Mouse (Mus musculus): Measurements from ENCODE around the gene Ccdc88b. TPM values are rescaled to one million over a fixed set of nuclear protein-coding genes. Genes with fewer than 3 reads are reported as not detected.
"Not testable (repeated sequence)": the region's sequence is repeated elsewhere in the genome, so short reads cannot be mapped to it uniquely, and the experiment has no call there.

Gene Ccdc88b
- total RNA-seq (2014; rRNA removed) (0.57 and 3.5 TPM in 2 replicates), polyA plus RNA-seq (2015; fragmentation: Nextera tagmentation; extraction: Ambion mirVana) (0.30 and 0.67 TPM in 2 replicates)

DNA sequence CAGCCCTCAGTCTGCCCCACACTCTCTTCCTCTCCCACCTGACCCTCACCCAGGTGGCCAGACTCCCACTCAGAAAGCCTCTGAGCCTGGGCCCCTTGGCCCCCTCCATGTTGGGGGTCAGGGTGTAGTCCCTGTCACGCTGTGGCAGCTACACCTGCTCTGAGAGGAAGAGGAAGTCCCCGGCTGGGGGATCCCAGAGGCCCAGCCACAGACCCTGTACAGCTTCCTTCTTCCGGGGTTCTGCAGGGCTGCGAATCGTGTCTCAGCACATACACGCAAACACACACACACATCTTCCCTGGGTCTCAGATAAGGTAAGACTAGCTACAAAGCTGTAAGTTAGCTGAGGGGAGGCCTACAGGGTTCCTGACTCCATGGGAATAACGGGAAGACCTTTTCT is at the start of gene Ccdc88b:
Gene Ccdc88b, minus strand, starts transcription at position 181 of the 400 bp plus-strand sequence.
- TF ChIP-seq CTCF (IDR thresholded peaks at IDR 0.05; ENCODE audit: low read depth) = no peak
- no peak within 1 kb of the TSS for H3K4me2 ChIP-seq (ENCODE audit: low read depth)
- ATAC-seq = no peak
- H3K36me3 ChIP-seq (ENCODE audit: insufficient read depth) = no peaks in the 10 kb centered on the region
- no peak within 1 kb of the TSS for H3K9ac ChIP-seq
- H3K4me3 ChIP-seq (ENCODE audit: low read depth, low read length) = no peak within 1 kb of the TSS
- H3K9me3 ChIP-seq (ENCODE audit: low read length) = no peaks in the 10 kb centered on the region
- 81% methylated on average over 7 of the region's 7 CpGs for WGBS
- DNase-seq = no peak
- no peak within 1 kb of the TSS for H3K27ac ChIP-seq (ENCODE audit: low read depth, low read length)
- H3K27me3 ChIP-seq (ENCODE audit: insufficient read depth, low read length) = no peaks in the 10 kb centered on the region
- no peaks in the 10 kb centered on the region for H3K4me1 ChIP-seq (ENCODE audit: insufficient read depth)

DNA sequence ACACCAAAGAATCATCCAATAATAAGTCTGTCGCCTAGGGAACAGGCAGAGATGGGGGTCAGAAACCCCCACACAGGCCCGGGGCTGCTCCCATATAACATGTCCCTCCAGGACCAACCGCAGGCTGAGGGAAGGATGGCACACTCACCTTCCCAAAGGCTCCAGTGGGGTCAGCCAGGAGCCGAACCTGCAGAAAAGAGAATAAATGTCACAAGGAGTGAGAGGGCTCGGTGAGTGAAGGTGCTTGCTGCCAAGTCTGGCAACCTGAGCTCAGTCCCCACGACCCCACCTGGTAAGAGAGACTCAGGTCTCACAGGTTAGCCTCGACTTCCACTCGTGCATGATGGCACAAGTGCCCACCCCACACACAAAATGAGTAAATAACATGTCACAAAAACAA is 49.1 kb upstream of the Ccdc88b start:
- H3K4me1 ChIP-seq (ENCODE audit: insufficient read depth) = peaks cover 12% of the 10 kb centered on the region
- no peak overlapping the region for H3K4me2 ChIP-seq (ENCODE audit: low read depth)
- H3K27me3 ChIP-seq (ENCODE audit: insufficient read depth, low read length) = no peaks in the 10 kb centered on the region
- H3K4me3 ChIP-seq (ENCODE audit: low read depth, low read length) = no peak overlapping the region
- DNase-seq (no peak), ATAC-seq (no peak)
- H3K27ac ChIP-seq (ENCODE audit: low read depth, low read length) = no peak overlapping the region
- no peaks in the 10 kb centered on the region for H3K9me3 ChIP-seq (ENCODE audit: low read length)
- no peak overlapping the region for H3K9ac ChIP-seq
- WGBS = 89% methylated on average over 8 of the region's 8 CpGs
- no peak for TF ChIP-seq CTCF (IDR thresholded peaks at IDR 0.05; ENCODE audit: low read depth)
- peaks cover 33% of the 10 kb centered on the region for H3K36me3 ChIP-seq (ENCODE audit: insufficient read depth)

DNA sequence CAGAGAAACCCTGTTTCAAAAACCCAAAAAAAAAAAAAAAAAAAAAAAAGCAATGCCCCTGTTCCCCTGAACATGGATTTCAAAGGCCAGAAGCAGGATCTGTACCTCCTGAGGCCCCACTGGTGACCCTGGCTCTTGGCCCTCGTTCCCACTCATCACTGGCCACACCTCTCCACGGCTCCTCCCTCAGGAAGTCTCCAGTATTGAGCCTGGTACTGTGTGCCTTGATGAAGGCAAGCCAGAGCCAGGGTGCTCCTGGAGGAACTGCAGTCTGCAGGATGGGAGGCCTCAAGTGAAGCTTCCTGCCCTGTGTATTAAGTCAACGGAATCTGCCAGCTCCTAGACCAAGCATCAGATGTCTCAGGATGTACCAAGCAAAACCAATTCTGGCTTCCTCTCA is 48.2 kb upstream of the Ccdc88b start:
- WGBS = 83% methylated on average over 3 of the region's 3 CpGs
- DNase-seq (no peak), ATAC-seq (no peak)
- H3K36me3 ChIP-seq (ENCODE audit: insufficient read depth) = peaks cover 24% of the 10 kb centered on the region
- TF ChIP-seq CTCF (IDR thresholded peaks at IDR 0.05; ENCODE audit: low read depth) = no peak
- no peak overlapping the region for H3K27ac ChIP-seq (ENCODE audit: low read depth, low read length)
- H3K4me1 ChIP-seq (ENCODE audit: insufficient read depth) = peaks cover 12% of the 10 kb centered on the region
- H3K9ac ChIP-seq = no peak overlapping the region
- H3K27me3 ChIP-seq (ENCODE audit: insufficient read depth, low read length) = no peaks in the 10 kb centered on the region
- H3K4me2 ChIP-seq (ENCODE audit: low read depth) = no peak overlapping the region
- H3K4me3 ChIP-seq (ENCODE audit: low read depth, low read length) = no peak overlapping the region
- H3K9me3 ChIP-seq (ENCODE audit: low read length) = no peaks in the 10 kb centered on the region

DNA sequence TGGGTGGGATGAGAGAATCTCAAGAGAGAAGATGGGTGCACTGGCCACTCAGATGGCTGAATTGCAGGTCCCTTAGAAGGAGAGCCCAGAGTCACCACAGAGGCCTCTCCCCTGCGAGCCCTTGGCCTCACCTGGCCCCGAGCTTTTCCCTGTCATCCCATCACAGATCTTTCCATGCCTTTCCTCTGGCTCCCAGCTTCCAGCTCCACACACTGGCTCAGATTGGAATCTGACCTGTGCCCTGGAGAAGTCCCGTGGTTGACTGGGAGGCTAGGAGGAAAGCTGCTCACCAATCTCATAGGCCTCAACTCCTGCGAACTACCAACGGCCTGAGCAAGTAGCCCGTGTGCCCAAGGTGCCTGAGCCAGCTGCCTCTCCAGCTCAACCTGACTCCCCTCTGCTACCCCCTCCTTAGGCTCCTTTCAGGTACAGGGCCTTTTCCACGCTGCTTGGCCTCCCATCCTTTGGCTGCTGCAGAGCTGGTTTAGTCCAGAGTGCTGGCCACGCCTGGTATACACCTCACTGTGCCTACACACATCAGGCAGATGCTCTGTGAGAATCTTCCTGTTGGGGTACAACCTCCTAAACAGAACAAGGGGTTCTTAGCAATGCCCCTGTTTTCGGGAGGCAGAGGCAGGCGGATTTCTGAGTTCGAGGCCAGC is 47.6 kb upstream of the Ccdc88b start:
- H3K4me2 ChIP-seq (ENCODE audit: low read depth) = no peak overlapping the region
- no peaks in the 10 kb centered on the region for H3K27me3 ChIP-seq (ENCODE audit: insufficient read depth, low read length)
- no peak for ATAC-seq
- peaks cover 21% of the 10 kb centered on the region for H3K36me3 ChIP-seq (ENCODE audit: insufficient read depth)
- H3K4me3 ChIP-seq (ENCODE audit: low read depth, low read length) = no peak overlapping the region
- WGBS = 94% methylated on average over 11 of the region's 11 CpGs
- no peaks in the 10 kb centered on the region for H3K9me3 ChIP-seq (ENCODE audit: low read length)
- DNase-seq = no peak
- H3K27ac ChIP-seq (ENCODE audit: low read depth, low read length) = no peak overlapping the region
- no peak overlapping the region for H3K9ac ChIP-seq
- TF ChIP-seq CTCF (IDR thresholded peaks at IDR 0.05; ENCODE audit: low read depth) = no peak
- H3K4me1 ChIP-seq (ENCODE audit: insufficient read depth) = peaks cover 12% of the 10 kb centered on the region

DNA sequence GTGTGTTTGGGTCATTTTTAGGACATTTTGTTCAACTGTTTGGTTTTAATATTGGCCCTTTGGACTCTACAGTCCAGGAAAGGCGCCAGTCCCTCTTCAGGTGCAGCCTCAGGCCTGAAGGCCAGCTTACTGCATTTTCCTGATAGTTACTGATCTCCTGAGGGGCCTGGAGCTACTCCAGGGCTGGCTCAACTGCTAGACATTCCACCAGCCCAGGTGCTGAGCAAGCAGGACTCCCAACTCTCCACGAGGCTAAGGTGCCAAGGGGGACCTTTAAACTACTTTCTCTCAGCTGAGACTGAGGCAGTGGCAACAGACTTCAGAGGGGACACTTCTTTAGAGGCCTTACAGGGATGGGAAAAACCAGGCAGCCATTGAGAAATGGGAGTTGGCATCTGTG is 46.8 kb upstream of the Ccdc88b start:
- no peak overlapping the region for H3K4me3 ChIP-seq (ENCODE audit: low read depth, low read length)
- no peak for TF ChIP-seq CTCF (IDR thresholded peaks at IDR 0.05; ENCODE audit: low read depth)
- no peaks in the 10 kb centered on the region for H3K27me3 ChIP-seq (ENCODE audit: insufficient read depth, low read length)
- ATAC-seq = no peak
- no peak overlapping the region for H3K4me2 ChIP-seq (ENCODE audit: low read depth)
- WGBS = 75% methylated on average over 2 of the region's 2 CpGs
- H3K9ac ChIP-seq = no peak overlapping the region
- peaks cover 21% of the 10 kb centered on the region for H3K36me3 ChIP-seq (ENCODE audit: insufficient read depth)
- H3K9me3 ChIP-seq (ENCODE audit: low read length) = no peaks in the 10 kb centered on the region
- peaks cover 12% of the 10 kb centered on the region for H3K4me1 ChIP-seq (ENCODE audit: insufficient read depth)
- DNase-seq = no peak
- H3K27ac ChIP-seq (ENCODE audit: low read depth, low read length) = no peak overlapping the region

DNA sequence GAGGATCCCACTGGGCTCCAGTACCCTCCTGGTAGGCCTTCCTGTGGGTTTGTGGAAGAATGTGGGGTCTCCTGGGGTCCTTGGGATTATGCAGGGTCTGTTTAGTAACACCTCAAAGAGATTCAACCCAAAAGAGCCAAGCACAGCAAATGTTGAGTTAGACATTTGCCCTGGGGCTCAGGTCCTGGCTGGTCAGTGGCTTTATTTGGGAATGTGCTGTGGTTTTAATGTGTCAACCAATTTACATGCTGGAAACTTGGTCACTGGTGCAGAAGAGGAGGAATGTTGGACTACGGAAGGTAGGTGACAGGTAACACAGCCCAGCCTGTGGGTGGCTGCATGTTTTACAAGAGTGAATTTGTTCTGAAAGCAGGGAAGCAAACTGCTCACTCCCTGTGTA is 45.0 kb upstream of the Ccdc88b start:
- no peak overlapping the region for H3K4me3 ChIP-seq (ENCODE audit: low read depth, low read length)
- no peaks in the 10 kb centered on the region for H3K27me3 ChIP-seq (ENCODE audit: insufficient read depth, low read length)
- H3K4me2 ChIP-seq (ENCODE audit: low read depth) = no peak overlapping the region
- 94% methylated on average over 1 of the region's 1 CpGs for WGBS
- H3K4me1 ChIP-seq (ENCODE audit: insufficient read depth) = 0 out of 2 replicates have a peak, but pooled peaks cover 2% of the 10 kb centered on the region
- H3K36me3 ChIP-seq (ENCODE audit: insufficient read depth) = peaks cover 21% of the 10 kb centered on the region
- DNase-seq (no peak), ATAC-seq (no peak)
- no peak overlapping the region for H3K27ac ChIP-seq (ENCODE audit: low read depth, low read length)
- no peak overlapping the region for H3K9ac ChIP-seq
- no peaks in the 10 kb centered on the region for H3K9me3 ChIP-seq (ENCODE audit: low read length)
- TF ChIP-seq CTCF (IDR thresholded peaks at IDR 0.05; ENCODE audit: low read depth) = no peak

DNA sequence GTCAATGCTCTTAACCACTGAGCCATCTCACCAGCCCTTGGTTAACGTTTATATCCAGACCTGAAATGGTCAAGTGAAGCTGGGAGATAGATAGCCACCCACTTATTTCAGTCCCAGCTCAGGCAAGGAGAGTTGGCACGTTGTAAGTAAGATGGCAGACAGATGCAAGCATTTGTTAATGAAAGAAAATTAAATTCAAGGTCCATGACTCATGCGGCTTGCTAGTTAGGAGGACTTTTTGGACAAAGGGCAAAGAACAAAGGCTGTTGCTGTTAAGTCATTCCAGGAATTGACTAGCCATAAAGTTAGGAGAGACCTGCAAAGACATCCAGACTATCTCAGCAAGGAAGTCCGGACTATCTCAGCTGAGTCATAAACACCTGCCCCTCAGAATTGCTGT is 41.6 kb upstream of the Ccdc88b start:
- no peak for TF ChIP-seq CTCF (IDR thresholded peaks at IDR 0.05; ENCODE audit: low read depth)
- no peak for ATAC-seq
- no peak overlapping the region for H3K4me3 ChIP-seq (ENCODE audit: low read depth, low read length)
- 0 out of 2 replicates have a peak, but pooled peaks cover 3% of the 10 kb centered on the region for H3K9me3 ChIP-seq (ENCODE audit: low read length)
- no peak overlapping the region for H3K4me2 ChIP-seq (ENCODE audit: low read depth)
- H3K27ac ChIP-seq (ENCODE audit: low read depth, low read length) = no peak overlapping the region
- H3K36me3 ChIP-seq (ENCODE audit: insufficient read depth) = peaks cover under 1% of the 10 kb centered on the region; the same call in 1 of the 2 replicates
- DNase-seq = no peak
- H3K9ac ChIP-seq = no peak overlapping the region
- H3K27me3 ChIP-seq (ENCODE audit: insufficient read depth, low read length) = no peaks in the 10 kb centered on the region
- WGBS = 80% methylated on average over 4 of the region's 4 CpGs
- no peaks in the 10 kb centered on the region for H3K4me1 ChIP-seq (ENCODE audit: insufficient read depth)

DNA sequence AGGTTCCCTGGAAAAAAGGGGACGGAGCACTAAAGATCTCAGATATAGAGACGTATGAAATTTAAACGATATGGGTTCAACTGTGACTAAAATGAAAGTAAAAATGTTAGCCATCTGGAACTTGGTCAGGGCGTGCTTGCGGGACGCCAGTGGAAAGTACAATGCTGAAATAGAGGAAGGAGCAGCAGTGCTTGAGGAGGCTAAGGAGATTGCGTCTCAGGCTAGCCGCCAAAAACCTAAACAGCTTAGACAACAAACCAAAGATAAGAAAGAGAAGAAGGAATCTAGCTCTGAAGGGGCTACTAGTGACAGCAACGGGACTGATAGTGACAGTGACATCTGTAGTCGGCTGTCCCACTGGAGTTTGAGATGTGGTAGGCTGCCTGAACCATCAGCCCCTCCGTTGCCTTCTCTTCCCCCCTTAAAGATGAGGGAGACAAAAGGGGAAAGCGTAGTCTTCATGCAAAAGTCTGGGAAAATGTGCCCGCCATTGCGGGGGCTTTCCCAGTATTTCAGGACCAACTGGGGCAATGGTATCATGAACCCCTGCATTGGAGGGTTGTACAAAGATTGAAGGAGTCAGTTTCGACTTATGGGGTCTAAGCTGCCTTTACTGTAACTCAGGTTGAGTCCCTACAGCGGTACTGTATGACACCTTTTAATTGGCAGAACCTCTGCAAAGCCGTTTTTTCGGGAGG is 37.7 kb upstream of the Ccdc88b start:
- H3K36me3 ChIP-seq (ENCODE audit: insufficient read depth); H3K27ac ChIP-seq (ENCODE audit: low read depth, low read length); H3K4me1 ChIP-seq (ENCODE audit: insufficient read depth); H3K9me3 ChIP-seq (ENCODE audit: low read length); DNase-seq; H3K9ac ChIP-seq; ATAC-seq; H3K27me3 ChIP-seq (ENCODE audit: insufficient read depth, low read length); H3K4me2 ChIP-seq (ENCODE audit: low read depth); H3K4me3 ChIP-seq (ENCODE audit: low read depth, low read length): not testable (repeated sequence)
- 93% methylated on average over 18 of the region's 18 CpGs for WGBS
